Mouse (Mus musculus) frontal cortex, adult 2 months (tissue): ENCODE data around the gene Lrrn1. TPM values are rescaled to one million over a fixed set of nuclear protein-coding genes. Genes with fewer than 3 reads are reported as not detected.

Experiments used
- DNase-seq, 2 experiments: peaks; one replicate each; pipeline ENCODE4 v3.0.0; 2022; ENCODE audit warnings: low spot score in 1 of 2; ENCODE audit errors: extremely low spot score in 1 of 2
- polyA plus RNA-seq: library from polyadenylated mRNA; depleted of rRNA; stranded (reverse); fragments of >200 nt; gene quantifications from 2 replicates; pipeline ENCODE4 v1.2.3, GENCODE M21; 2012; rRNA removed

The Lrrn1 gene
- 38.3 and 43.3 TPM in 2 replicates for polyA plus RNA-seq

DNA sequence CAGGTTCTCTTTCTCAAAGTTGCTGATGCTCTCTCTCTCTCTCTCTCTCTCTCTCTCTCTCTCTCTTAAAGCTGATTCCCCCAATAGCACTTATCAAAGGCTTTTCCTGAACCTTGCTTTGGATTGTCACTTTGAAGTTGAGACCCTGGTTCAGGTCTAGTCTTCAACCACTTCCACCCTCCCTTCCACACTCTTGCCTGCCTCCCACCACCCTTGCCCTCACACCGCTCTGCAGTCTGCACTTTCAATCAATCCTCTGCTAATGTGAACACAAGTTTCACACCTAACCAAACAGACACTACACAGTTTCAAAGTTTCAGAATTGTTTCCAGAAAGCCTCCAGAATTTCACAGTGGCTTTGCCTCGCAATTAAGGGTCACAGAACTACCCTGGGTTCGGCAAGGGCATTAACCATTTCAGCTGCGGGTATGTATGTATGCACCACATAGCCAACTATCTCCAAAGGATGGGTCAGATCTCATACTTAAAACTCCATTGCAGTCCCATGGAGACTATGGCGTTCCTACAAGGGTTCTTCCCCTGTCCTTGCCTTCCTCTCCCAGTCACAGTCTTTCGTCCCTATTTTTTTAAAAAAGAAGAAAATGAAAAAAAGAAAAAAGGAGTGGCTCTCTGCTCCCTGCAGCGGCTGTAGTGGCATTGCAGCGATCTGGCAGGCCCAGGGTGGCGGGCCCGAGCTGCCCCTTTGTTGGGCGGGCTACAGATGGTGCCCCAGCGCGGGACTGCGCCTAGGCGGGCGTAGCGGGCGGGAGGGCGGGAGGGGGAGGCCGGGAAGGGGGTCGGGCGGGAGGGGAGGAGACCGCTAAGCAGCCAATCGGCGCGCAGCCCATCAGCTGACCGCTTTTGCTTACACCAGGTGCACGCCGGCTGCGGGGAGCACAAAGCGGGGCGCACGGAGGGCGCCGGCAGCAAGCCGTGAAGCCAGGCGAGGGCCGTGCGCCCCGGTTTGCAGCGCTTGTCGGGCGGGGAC is at the start of gene Lrrn1:
Lrrn1 (plus strand) TSS at position 892 of the 988 bp plus-strand sequence.
- peak; percentile 50 to 80 for DNase-seq

DNA sequence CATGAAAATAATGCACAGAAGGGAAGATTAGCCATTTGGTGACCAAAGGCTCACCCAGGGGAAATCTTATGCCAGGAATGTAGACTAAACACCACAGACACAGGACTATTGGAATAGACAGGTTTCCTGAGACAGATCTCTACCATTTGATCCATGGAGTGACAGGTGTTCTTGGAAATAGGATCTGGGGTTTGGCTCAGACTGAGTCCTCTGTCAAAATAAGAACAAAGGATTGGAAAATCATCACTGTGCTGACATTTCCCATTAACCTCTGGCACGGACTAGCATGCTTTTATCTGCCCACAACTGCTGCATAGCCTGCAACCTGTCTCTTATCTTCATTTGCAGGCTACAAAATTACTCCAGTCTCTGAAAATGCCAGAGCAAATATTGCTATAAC is 35.1 kb upstream of the Lrrn1 start:
- no peak for DNase-seq

DNA sequence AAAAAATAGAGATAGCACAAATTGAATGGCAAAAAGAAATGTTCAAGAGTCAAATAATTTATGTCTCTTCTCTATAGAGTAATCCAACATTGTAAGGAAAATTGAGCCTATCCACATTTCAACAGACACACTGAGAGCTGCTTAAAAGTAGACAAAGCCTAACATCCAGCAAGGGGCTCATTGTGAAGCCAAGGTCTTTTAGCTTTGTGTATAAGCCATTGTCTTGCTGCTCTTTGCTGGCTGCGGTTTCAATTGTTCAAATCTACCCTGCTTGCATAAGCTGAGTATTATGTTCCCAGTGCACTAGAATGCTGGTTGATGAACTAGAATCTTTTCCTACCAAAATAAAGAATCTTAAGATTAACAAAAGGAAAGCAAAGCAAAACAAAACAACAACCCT is 33.7 kb upstream of the Lrrn1 start:
- no peak for DNase-seq

DNA sequence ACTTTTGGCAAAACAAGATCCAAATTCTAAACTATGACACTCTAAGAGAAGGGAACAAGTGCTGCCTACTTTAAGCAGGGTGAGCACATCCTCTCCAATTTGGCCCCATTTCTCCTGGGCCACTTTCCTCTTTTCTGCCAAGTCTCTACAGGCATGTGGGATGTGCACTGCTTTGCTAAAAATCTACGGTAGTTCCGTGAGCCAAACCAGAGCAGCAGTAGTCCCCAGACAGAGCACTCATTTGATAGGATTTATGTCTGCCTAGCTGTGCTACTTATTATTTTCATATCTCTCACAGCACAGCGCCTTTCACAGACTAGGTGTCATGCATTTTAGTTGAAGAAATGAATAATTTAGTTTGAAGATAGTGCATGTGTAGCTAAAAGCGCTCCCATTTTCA is 15.9 kb upstream of the Lrrn1 start:
- peak in 1 of 2 experiments; percentile 39 for DNase-seq

- DNase-seq, result no peak
Observed at GRCm38 (mm10) chr6:107523953-107524352, 5.6 kb upstream of the Lrrn1 start.

GRCm38 (mm10) chr6:107529911-107530431 is 403 bp downstream of the Lrrn1 start:
- DNase-seq, result peak in 1 of 2 experiments; percentile 53

- no peak for DNase-seq
Observed at GRCm38 (mm10) chr6:107530621-107531285, 1.2 kb downstream of the Lrrn1 start.

DNA sequence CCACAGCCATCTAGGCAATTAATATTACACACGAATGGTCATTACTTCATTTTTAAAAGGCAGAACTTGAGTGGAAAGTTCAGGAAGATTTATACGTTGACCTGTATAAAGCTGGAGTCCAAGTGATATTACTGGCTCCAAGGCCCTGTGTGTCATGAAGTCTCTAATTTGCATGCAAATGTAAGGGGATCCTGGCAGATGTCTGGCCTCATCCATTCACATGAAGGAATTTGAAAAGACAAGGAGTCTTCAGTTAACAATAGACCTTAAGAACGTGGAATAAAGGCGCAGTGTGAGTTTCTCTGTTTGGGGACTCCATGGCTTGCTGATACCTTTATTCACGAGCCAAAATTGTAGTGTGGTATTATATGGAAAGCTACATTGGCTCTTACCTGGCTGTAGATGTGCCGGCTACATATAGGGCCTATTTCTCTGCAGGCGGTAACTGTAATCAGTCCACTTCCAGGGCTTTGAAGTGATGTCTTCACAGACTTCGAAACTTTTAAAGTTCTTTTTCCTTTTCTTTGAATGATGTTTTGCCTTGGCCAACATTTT is 2.0 kb downstream of the Lrrn1 start:
- no peak for DNase-seq

- no peak for DNase-seq
Observed at GRCm38 (mm10) chr6:107534533-107534932, 5.0 kb downstream of the Lrrn1 start.

DNA sequence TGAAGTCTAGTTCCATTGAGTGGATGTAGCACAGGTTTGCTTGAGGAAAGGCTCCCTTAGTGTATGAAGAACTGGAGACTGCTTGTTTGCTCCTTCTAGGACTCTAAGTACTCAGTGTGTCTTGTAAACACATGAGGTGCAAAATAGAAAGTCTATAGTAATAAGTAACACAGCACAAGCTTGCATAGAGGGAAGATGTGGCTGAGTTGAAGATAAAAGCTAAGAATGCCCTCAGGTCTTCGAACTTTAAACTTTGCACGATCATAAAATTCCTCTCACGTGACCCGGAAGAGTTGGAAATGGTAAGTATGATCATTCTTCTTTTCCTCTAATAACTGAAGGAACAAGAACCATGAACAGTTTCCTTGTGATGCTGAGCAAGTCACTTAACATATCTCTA is 7.1 kb downstream of the Lrrn1 start:
- DNase-seq, result no peak

DNA sequence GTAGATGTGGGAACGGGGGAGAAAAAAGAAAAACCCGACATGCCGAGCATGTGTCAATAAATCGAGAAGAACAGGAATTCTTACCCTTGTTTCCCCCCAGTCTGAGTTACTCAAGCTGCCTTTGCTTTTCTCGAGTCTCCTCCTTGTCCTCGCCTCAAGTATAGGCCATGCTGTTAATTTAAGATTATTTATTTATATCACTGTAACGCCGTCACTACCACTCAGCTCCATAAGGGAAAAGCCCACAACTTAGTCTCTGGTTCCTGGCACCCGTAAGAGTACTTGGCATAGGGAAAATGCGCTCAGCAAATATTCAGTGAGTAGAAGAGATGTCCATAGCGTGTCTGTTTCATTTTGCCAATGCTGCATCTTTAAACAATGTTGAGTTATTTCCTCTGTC is 11.7 kb downstream of the Lrrn1 start:
- peak in 1 of 2 experiments; percentile 52 for DNase-seq

DNA sequence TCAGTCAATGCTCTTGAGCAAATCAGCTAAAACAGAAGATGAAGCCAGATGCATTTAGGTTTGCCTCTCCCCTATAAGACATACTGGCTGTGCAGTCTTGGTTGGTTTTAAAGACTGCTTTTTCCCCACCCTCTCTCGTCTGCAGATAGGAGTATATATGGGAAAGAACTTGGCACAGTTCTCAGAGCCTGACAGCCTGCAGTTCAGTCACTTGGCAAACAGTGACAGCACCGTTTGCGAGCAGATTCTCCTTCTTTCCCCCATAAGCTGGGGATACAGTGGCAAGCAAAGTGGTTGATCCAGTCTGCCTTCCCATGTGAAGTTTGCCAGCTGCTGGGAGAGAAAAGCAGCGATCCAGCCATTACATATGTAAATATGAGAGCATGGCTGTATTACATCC is 12.3 kb downstream of the Lrrn1 start:
- DNase-seq, result peak; percentile 33 to 61

DNA sequence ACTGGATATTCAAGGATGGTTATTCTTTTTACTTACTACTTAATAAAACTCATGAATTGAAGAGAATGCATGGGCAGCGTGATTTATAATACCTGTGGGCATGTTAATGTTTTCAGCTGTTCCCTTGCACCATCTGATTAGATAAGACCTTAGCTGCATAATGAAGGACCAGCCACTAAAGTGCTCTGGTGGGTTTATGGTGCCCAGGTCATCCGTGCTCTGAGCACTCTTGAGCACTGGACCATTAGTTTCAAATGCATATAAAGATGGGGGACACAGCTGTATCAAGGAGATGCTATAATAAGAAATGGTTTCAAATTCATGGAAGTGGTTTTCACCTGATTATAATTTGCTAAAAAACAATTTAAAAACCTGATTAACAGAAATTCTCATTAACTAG is 16.7 kb downstream of the Lrrn1 start:
- no peak for DNase-seq

GRCm38 (mm10) chr6:107552511-107552910 is 22.9 kb downstream of the Lrrn1 start:
- no peak for DNase-seq

- DNase-seq, result no peak
Observed at GRCm38 (mm10) chr6:107555364-107555763, 25.8 kb downstream of the Lrrn1 start.

GRCm38 (mm10) chr6:107556996-107557395 is 27.4 kb downstream of the Lrrn1 start:
- DNase-seq, result peak in 1 of 2 experiments; percentile 61

GRCm38 (mm10) chr6:107557806-107558205 is 28.2 kb downstream of the Lrrn1 start:
- no peak for DNase-seq

DNA sequence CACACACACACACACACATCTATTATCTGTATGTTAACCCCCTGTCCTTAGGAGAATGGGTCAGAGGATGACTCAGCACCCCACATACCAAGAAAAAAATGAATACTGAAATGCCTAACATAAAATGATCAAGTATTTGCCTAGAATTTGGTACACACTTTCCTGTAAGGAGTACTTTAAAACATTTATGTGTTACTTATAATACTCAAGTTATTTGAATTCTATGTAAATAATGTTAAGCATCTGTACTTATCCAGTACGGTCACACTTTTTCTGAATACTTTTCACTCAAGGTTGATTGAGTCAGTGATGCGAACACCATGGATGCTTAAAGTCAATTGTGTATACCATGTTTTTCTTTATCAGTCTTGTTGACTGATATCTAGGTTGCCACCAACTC is 32.7 kb downstream of the Lrrn1 start:
- DNase-seq, result no peak

DNA sequence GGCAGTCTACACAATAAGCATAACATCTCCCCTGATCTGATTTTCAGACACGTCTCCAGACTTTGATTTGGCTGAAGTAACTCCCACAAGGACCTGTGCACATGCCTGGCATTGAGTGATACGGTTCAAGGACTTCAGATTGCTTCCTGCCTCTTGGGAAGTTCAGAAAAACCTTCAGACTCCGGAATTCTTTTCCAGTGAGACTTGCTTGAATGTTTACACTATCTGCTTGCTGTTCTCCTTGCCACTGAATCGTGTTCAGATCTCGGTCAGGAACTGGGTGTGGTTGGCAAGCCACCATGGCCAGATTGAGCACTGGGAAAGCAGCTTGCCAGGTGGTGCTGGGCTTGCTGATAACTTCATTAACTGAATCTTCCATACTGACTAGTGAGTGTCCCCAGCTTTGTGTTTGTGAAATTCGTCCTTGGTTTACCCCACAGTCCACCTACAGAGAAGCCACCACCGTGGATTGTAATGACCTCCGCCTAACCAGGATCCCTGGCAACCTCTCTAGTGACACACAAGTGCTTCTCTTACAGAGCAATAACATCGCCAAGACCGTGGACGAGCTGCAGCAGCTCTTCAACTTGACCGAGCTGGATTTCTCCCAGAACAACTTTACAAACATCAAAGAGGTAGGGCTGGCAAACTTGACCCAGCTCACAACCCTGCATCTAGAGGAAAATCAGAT is 37.5 kb downstream of the Lrrn1 start:
- DNase-seq, result no peak

DNA sequence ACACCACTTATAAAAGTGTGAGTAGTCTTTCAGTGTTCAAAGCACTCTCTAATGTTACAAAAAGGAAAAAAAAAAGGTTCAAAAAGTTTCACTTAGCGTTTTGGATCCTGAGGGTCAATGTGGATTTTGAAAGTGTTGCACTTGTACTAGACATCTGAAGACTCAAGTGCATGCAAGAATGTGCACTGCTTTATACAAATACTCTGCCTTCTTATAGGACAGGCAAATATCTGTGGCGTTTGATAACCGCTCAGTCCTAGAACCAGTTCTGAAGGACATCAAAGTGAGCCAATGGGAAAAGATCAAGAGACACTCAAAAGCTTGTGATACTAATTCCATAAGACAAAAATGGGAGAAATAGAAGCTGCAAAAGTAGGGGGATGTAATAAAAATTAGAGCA is 45.0 kb downstream of the Lrrn1 start:
- no peak for DNase-seq
